Mouse (Mus musculus) kidney, embryonic 14.5 days (tissue): ENCODE data around the gene Zxdc. TPM values are rescaled to one million over a fixed set of nuclear protein-coding genes. Genes with fewer than 3 reads are reported as not detected.

ENCODE experiments used
- ATAC-seq: fragments of 200-750 bp; cut with Nextera tagmentation; 2 replicates; pipeline ENCODE4 v1.8.0; 2017; ENCODE audit warnings: moderate number of reproducible peaks, mild to moderate bottlenecking, moderate TSS enrichment, moderate library complexity; ENCODE audit not compliant: low FRiP score, low TSS enrichment
- H3K27ac ChIP-seq: fragments of 300-500 bp; sonication (generic); 2 replicates; pipeline ENCODE4 v1.5.1; 2014; ENCODE audit warnings: low read depth, mild to moderate bottlenecking, low read length, moderate library complexity, mixed read lengths
- H3K27me3 ChIP-seq: fragments of 300-500 bp; sonication (generic); 2 replicates; pipeline ENCODE4 v1.6.1; 2014; ENCODE audit warnings: mild to moderate bottlenecking, low read length; ENCODE audit not compliant: control insufficient read depth, insufficient read depth
- H3K36me3 ChIP-seq: fragments of 300-500 bp; sonication (generic); 2 replicates; pipeline ENCODE4 v1.6.1; 2014; ENCODE audit warnings: low read length, mixed read lengths; ENCODE audit not compliant: control insufficient read depth, insufficient read depth
- H3K4me1 ChIP-seq: fragments of 300-500 bp; sonication (generic); 2 replicates; pipeline ENCODE4 v1.6.1; 2014; ENCODE audit warnings: low read length, mixed read lengths; ENCODE audit not compliant: control insufficient read depth, insufficient read depth
- H3K4me2 ChIP-seq: fragments of 300-500 bp; sonication (generic); replicated peaks from 2 replicates; pipeline ENCODE4 v1.6.1; 2014; ENCODE audit warnings: low read depth, mild to moderate bottlenecking, low read length
- H3K4me3 ChIP-seq: fragments of 300-500 bp; sonication (generic); 2 replicates; pipeline ENCODE4 v1.5.1; 2014; ENCODE audit warnings: mild to moderate bottlenecking, low read length
- H3K9ac ChIP-seq: fragments of 300-500 bp; sonication (generic); 2 replicates; pipeline ENCODE4 v1.6.1; 2014; ENCODE audit warnings: low read depth, mild to moderate bottlenecking, low read length, moderate library complexity
- H3K9me3 ChIP-seq: fragments of 300-500 bp; sonication (generic); 2 replicates; pipeline ENCODE4 v1.6.1; 2016; ENCODE audit warnings: low read length; ENCODE audit not compliant: control insufficient read depth
- WGBS: fragments of 180-500 bp; shearing (Covaris S2); extraction: QIAGEN DNeasy Blood & Tissue Kit; methylation state at CpG from one replicate; pipeline ENCODE4 v1.1.7; 2014; 5-methylcytosine and 5-hydroxymethylcytosine counted together
- polyA plus RNA-seq: library from polyadenylated mRNA; unstranded; fragments of >200 nt; fragmentation: Nextera tagmentation; extraction: Ambion mirVana; gene quantifications from 2 replicates; pipeline ENCODE4 v1.2.1, GENCODE M21; 2014

Zxdc gene
- polyA plus RNA-seq, 1 experiment from 2014 or later = 12.9 TPM

DNA sequence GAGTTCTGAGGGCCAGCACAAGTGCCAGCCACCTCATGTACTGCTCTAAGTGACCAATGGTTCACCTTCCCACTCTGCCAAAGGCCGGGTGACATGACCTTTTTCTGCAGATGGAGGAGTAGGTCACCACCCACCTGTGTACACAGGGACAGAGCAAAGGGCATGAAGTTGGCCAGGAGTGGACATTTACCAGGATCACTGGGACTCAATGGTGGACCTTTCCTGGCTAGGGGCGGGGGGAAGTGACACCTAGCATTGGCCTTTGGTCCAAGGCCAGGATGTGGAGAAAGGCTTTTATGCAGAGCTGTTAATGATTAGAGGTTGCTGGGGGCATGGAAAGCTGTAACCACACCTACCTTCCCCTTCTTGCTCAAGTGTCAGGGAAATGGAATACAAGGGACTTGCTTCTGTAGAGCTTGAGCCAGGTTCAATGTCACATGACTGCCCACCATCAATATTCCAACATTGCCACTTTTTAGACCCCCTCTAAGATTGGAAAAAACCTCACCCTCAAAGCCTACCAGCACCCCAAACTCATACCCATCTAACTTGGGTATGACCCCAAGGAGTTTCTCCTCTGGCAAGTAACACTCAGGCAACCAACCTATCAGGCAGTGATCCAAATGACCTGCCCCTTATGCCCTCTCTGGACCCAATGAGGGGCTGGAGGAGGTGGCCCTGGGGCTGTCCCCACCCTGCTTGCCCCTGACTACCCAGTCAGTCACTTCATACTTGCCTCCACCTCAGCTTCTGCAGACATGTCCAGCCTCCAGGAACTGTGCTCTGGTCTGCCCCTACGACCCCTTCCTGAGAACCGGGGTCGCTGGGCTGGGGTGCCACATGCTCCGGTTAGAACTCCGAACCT, 36.5 kb upstream of the Zxdc start, which contains the start of gene Uroc1:
Gene Uroc1 (plus strand): TSS at position 724 of the 865 bp plus-strand sequence.
- Histone ChIP-seq H3K4me1 (no peaks in the 10 kb centered on the region), H3K36me3 (no peaks in the 10 kb centered on the region), H3K27me3 (no peaks in the 10 kb centered on the region), H3K4me3 (no peak within 1 kb of the TSS), H3K4me2 (no peak within 1 kb of the TSS), H3K9me3 (no peaks in the 10 kb centered on the region), H3K9ac (no peak within 1 kb of the TSS), H3K27ac (no peak within 1 kb of the TSS)
- WGBS = 84% methylated on average over 7 of the region's 7 CpGs
- no peak for ATAC-seq

DNA sequence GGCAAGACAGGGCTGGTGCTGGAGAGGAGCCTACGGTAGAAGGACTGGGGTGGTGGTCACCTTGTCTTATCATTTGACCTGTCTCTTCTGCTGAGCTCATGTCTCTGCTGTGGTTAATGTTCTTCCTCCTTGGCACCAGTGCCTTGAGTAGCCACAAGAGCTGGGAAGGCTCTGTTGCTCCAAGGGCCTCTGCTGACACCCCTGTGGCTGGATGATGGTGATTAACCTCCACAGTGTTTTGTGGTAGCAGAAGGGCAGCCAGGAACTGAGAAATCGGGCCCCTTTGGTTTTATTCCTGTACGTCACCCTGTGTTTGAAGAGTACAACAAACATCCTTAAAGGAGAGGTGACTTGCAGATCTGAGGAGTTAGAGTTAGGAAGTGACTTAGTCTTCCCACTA, 35.0 kb upstream of the Zxdc start:
- no peak overlapping the region for H3K4me3 ChIP-seq
- H3K4me2 ChIP-seq = no peak overlapping the region
- no peaks in the 10 kb centered on the region for H3K36me3 ChIP-seq
- no peak for ATAC-seq
- H3K9ac ChIP-seq = no peak overlapping the region
- H3K27me3 ChIP-seq = no peaks in the 10 kb centered on the region
- H3K4me1 ChIP-seq = no peaks in the 10 kb centered on the region
- H3K27ac ChIP-seq = no peak overlapping the region
- WGBS = 70% methylated on average over 3 of the region's 3 CpGs
- H3K9me3 ChIP-seq = no peaks in the 10 kb centered on the region

DNA sequence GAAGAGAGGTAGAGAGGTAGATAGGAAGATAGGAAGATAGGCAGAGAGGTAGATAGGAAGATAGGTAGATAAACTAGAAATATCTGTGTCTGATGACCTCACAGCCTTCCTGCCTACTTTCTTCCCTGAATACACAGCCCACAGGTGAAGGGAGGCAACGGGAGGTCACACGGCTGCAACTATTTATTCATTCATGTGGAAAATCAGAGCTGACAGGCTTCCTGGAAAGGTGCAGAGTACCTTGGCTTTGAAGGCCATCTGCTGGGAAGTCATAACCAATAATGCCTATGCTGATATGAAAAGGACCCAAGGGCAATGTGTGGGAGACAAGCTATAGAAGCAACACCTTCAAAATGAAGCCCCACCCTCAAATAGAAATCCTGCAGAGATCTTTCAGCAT, 26.9 kb upstream of the Zxdc start:
- no peak overlapping the region for H3K27ac ChIP-seq
- no peaks in the 10 kb centered on the region for H3K27me3 ChIP-seq
- no peak overlapping the region for H3K4me2 ChIP-seq
- H3K36me3 ChIP-seq = no peaks in the 10 kb centered on the region
- no peak overlapping the region for H3K9ac ChIP-seq
- no peak overlapping the region for H3K4me3 ChIP-seq
- ATAC-seq = no peak
- H3K9me3 ChIP-seq = no peaks in the 10 kb centered on the region
- H3K4me1 ChIP-seq = peaks cover 3% of the 10 kb centered on the region; the same call in 1 of the 2 replicates
- 73% methylated on average over 2 of the region's 2 CpGs for WGBS

DNA sequence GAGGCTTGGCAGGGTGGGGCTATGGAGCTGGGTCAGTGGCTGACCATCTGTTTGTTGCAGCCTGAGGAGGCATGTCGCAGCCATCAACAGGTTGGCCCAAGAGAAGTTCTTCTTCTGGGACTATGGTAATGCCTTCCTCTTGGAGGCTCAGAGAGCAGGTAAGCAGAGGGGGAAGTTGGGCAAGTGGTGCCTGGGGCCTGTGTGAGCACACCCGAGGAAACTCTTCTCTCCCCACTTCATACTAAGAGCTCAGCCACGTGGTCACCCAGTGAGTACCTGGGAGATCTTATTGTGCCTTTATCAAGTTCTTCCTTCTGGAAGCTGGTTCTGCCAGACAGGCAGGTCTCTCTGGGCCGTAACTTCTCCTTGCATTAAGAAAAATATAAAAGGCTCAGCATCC, 22.1 kb upstream of the Zxdc start:
- WGBS = 71% methylated on average over 4 of the region's 4 CpGs
- ATAC-seq = no peak
- no peaks in the 10 kb centered on the region for H3K4me1 ChIP-seq

GRCm38 (mm10) chr6:90348500-90348899, 20.8 kb upstream of the Zxdc start:
- Histone ChIP-seq H3K27me3 (no peaks in the 10 kb centered on the region), H3K27ac (no peak overlapping the region), H3K9me3 (no peaks in the 10 kb centered on the region), H3K9ac (no peak overlapping the region), H3K4me2 (no peak overlapping the region), H3K4me3 (no peak overlapping the region), H3K4me1 (no peaks in the 10 kb centered on the region), H3K36me3 (no peaks in the 10 kb centered on the region)
- WGBS = 76% methylated on average over 4 of the region's 4 CpGs
- no peak for ATAC-seq

More for the DNA sequence above, 22.1 kb upstream of the Zxdc start:
- no peak overlapping the region for H3K27ac ChIP-seq
- H3K4me3 ChIP-seq = no peak overlapping the region
- no peaks in the 10 kb centered on the region for H3K9me3 ChIP-seq
- H3K36me3 ChIP-seq = no peaks in the 10 kb centered on the region
- H3K9ac ChIP-seq = no peak overlapping the region
- no peaks in the 10 kb centered on the region for H3K27me3 ChIP-seq
- no peak overlapping the region for H3K4me2 ChIP-seq

DNA sequence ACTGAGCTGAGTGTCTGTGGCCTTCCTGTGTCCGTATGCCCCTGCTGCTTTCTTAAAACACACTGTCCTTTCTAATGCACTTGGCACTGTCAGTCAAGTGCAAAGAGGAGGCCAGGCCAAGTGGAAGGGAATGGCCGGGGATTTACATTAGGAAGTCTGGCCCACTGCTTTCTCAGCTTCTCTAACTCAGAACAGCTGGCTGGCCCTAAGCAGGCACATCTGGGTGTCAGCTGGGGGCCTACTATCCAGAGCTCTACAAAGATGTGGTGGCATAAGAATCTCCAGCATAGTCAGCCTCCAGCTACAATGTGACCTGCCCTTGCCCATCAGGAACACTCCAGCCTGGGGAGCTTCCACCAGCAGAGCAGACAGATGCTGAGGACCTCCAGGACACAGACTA, 19.3 kb upstream of the Zxdc start:
- Histone ChIP-seq H3K36me3 (no peaks in the 10 kb centered on the region), H3K27ac (no peak overlapping the region), H3K4me2 (no peak overlapping the region), H3K4me1 (no peaks in the 10 kb centered on the region), H3K27me3 (no peaks in the 10 kb centered on the region), H3K9me3 (no peaks in the 10 kb centered on the region), H3K4me3 (no peak overlapping the region), H3K9ac (no peak overlapping the region)
- ATAC-seq = no peak
- 58% methylated on average over 2 of the region's 2 CpGs for WGBS

- Histone ChIP-seq H3K4me2 (no peak overlapping the region), H3K4me3 (no peak overlapping the region), H3K9ac (no peak overlapping the region), H3K27ac (no peak overlapping the region), H3K4me1 (peaks cover 15% of the 10 kb centered on the region), H3K36me3 (no peaks in the 10 kb centered on the region), H3K27me3 (0 out of 2 replicates have a peak, but pooled peaks cover 3% of the 10 kb centered on the region), H3K9me3 (no peaks in the 10 kb centered on the region)
- 65% methylated on average over 5 of the region's 5 CpGs for WGBS
- ATAC-seq = no peak
Observed at GRCm38 (mm10) chr6:90358142-90358541, 11.2 kb upstream of the Zxdc start.

- Histone ChIP-seq H3K27ac (0 out of 2 replicates have a peak overlapping the region, but pooled peaks have one; percentile 30), H3K9ac (no peak overlapping the region), H3K4me2 (no peak overlapping the region), H3K9me3 (no peaks in the 10 kb centered on the region), H3K4me1 (peaks cover 15% of the 10 kb centered on the region), H3K27me3 (0 out of 2 replicates have a peak, but pooled peaks cover 3% of the 10 kb centered on the region), H3K36me3 (no peaks in the 10 kb centered on the region), H3K4me3 (no peak overlapping the region)
- WGBS = 50% methylated on average over 2 of the region's 2 CpGs
- peak; percentile 68 for ATAC-seq
Observed at GRCm38 (mm10) chr6:90359445-90359844, 9.8 kb upstream of the Zxdc start.

GRCm38 (mm10) chr6:90360024-90360781, 9.1 kb upstream of the Zxdc start:
- no peak overlapping the region for H3K4me2 ChIP-seq
- peak; percentile 18; the same call in 1 of the 2 replicates for ATAC-seq
- H3K9ac ChIP-seq = no peak overlapping the region
- H3K27me3 ChIP-seq = 0 out of 2 replicates have a peak, but pooled peaks cover 3% of the 10 kb centered on the region
- H3K36me3 ChIP-seq = no peaks in the 10 kb centered on the region
- H3K4me1 ChIP-seq = peaks cover 15% of the 10 kb centered on the region
- no peaks in the 10 kb centered on the region for H3K9me3 ChIP-seq
- 0 out of 2 replicates have a peak overlapping the region, but pooled peaks have one; percentile 30 for H3K27ac ChIP-seq
- no peak overlapping the region for H3K4me3 ChIP-seq
- WGBS = 48% methylated on average over 7 of the region's 7 CpGs
